Mouse (Mus musculus): ENCODE data around the gene Zfp202. TPM values are rescaled to one million over a fixed set of nuclear protein-coding genes. Genes with fewer than 3 reads are reported as not detected.
"Not testable (repeated sequence)": the region's sequence is repeated elsewhere in the genome, so short reads cannot be mapped to it uniquely, and the experiment has no call there.

Zfp202 gene
- 4.6 and 5.0 TPM in 2 replicates for total RNA-seq (2017)

DNA sequence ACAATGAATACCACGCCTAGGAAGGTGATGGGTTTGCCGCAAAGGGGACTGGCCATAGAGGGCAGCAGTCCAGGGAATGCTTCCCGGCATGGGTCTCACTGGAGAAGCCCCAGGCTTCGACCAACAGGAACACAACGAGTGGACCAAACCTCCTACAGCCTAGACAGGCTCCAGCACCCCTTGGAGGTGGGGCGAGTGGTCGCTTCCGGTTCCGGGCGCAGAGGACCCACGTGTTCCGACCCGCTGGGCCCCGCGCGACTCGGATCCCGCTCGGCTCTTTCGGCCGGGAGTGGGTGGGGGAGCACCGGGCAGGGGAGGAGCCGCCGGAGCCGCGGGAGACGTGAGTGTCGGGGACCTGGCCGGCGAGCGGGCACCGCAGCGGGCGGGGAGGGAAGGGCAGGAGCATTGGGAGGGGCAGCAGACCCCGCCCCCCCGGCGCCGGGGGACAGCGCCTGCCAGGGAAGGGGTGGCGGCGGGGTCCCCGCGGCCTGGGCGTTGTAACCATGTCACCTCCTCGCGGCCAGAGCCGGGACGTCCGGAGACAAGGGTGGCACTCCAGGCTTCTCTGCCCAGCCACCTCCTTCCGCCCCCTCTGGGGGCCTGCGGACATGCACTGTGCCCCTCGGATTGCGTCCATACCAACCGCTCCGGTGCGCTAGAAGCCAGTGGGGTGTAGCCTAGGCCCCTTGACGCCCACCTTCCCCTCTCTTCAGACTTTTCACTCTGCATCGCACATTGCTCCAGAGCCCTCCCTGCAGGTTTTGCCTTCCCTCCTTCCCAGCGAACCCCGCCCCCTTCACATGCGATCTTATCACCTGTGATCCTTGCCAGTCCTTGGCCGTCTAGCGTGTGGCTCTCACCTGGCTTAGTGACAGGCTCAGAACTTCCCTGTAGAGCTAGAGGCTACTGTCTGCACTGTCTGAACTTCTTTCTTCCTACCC lies at the start of gene Zfp202:
Gene Zfp202 (plus strand): TSS at position 219 of the 941 bp plus-strand sequence.
- ATAC-seq (replicated peaks; ENCODE audit: low read depth, poor library complexity, severe bottlenecking) = peak; percentile 86

DNA sequence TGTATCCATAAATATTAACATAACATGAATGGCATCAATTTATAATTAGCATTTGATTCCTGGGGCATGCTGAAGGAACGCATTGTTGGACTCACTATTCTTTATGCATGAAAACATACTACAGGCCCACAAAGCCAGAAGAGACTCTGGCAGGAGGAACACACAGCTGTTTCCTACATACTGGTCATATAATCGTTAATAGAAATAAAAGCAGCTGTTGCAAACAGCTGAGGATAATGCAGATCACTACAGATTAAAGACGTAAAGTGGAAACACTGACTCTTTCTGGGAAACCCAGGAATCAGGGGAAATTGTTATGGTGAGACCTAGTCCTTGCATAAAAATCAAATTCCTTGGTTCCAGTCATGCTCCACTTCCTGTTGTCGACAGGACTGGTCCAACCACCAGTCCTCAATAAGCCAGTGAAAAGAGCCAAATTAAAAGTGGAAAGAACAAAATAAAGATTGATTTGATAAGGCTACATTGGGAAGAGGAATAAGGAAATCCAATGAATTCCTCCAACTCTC lies 36.9 kb upstream of the Zfp202 start:
- no peak for ATAC-seq (replicated peaks; ENCODE audit: low read depth, poor library complexity, severe bottlenecking)

DNA sequence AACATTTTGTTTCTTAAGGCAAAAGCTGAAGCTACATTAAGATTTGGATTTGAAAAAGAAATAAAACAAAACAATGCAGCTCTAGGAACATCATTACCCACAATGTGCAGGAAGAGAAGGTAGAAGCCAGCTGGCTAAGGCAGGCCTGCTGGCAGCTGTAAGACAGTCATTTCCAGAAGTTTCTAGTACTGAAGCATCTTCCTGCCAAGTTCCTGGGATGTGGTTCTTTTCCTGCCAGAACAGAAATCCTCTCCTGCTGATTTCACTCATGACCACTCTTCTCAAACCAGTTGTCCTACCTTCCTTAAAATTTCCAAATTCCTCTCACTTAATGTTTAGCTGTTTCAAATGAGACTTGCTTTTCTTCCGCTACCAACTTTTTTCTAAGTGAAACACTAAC lies 25.7 kb upstream of the Zfp202 start:
- no peak for ATAC-seq (replicated peaks; ENCODE audit: low read depth, poor library complexity, severe bottlenecking)

DNA sequence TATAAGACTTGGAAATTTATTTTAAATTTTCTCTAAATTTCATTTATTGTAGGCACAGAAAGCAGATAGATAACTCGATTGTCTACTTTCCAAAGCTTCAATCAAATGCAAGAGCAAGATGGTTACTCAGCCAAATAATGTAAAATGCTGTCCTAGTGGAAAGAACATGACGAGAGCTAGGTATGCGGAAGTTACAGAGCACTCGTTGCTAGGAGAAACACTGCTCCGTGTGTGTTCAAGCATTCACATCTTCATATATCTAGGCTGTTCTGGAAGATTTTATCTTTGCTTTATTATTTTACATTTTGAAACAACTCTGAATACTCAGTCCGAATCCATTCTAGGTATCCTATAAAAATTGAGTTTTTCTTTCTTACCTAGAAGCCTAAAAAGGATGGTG lies 15.1 kb upstream of the Zfp202 start:
- ATAC-seq (replicated peaks; ENCODE audit: low read depth, poor library complexity, severe bottlenecking) = no peak

DNA sequence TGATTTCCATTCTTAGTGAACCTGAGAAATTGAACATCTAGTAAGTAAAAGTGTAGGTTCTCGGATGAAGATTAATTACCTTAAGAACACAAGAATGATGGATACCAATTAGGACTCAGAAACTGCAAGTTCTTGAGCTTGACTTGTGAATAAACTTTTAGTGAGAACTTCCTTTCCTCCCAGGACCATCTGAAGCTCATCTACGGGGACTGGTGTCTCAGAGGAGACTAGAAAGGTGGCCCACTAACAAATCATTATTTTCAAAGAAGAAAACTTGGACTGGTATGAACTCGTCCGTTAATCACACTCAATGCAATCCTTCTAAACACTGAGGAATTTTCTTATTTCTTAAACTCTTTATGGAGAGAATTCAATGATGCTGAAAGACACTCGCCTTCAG lies 11.5 kb upstream of the Zfp202 start, which contains the start of gene Olfr986:
Gene Olfr986 (plus strand): TSS at position 301 of the 400 bp plus-strand sequence.
- no peak for ATAC-seq (replicated peaks; ENCODE audit: low read depth, poor library complexity, severe bottlenecking)

DNA sequence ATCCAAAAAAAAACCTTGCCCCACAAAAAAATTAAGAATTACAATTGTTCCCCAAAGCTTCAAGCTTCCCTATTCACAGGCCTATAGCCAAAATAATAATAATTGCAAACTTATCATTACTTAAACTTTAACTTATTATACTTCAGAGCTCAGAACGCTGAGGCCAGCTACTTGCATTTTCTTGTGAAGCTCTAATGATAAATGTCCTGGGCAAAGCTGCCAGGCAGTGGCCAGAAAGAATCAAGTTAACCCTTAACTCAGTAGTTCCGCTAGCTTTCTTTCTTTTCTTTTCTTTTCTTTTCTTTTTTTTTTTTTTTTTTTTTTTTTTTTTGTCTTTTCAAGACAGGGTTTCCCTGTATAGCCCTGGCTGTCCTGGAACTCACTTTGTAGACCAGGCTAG lies 7.0 kb upstream of the Zfp202 start:
- ATAC-seq (replicated peaks; ENCODE audit: low read depth, poor library complexity, severe bottlenecking) = not testable (repeated sequence)

DNA sequence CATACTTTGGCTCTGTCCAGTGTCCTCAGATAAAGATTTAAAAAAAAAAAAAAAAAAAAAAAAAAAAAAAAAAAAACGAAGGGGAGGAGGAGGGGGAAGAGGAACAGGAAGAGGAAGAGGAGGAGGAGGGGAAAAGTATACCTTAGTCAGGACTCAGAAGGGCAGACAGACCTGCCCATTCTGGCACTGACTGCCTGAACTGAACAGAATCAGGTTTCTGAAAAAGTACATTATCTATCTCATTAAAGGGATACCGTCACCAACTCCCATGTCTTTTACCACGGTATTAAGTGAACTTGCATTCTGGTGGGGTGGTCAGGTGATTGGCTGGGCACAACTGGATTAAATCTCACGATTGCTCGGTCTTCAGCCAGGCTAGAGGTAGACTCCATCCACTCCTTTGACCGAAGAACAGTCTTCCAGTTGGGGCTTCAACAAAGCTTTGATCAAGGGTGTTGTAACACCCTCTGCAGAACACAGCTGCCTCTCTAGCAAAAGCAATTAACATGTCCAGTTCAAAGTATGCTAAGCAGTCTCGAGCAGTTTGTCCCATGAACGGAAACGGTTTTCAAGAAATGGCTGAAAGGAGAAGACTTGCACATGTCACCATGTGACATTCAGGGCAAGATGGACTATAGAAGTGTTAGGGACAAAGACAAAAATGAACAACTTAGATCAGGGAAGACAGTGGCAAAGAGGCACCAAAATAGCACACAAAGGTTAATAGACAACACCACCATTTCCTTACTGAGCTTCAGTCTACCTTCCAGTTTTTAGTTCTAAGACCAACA lies 835 bp upstream of the Zfp202 start:
- no peak for ATAC-seq (replicated peaks; ENCODE audit: low read depth, poor library complexity, severe bottlenecking)

DNA sequence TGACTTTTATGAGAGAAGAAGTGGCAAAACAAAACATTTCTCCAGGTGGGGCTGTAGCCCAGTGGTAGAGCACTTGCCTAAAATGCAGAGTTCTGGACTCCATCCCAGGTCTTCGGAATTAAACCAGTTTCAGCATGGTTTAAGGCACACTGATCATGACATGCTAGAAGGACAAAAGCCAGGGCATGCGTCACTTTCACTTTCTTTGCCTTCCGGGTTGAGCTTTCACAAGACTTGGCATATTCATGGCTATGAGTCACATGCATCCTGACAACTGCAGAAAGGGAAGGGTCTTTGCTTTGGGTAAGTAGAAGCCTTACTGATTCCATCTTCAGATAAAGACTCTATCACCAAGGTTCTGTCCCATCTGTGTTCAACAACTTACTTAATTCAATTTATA lies 3.9 kb downstream of the Zfp202 start:
- ATAC-seq (replicated peaks; ENCODE audit: low read depth, poor library complexity, severe bottlenecking) = no peak

DNA sequence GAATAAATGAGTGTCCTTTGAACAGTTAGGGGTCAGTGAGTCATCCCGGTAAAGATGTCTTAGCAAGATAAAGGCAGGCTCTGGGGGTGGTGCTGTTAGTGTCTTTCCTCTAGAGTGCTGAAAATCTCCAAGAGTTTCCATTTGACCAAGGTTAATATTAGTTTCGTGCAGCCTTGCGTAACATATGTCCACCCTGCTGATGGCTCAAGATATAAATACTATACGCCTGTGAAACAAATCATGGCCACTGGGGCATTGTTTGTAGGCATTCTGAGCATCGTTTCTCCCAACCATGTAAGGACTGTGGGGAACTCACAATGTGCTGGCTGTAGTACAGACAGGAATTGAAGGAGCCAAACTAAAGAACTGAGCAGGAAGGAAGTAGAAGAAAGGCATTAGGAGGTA lies 14.4 kb downstream of the Zfp202 start:
- ATAC-seq (replicated peaks; ENCODE audit: low read depth, poor library complexity, severe bottlenecking) = no peak

DNA sequence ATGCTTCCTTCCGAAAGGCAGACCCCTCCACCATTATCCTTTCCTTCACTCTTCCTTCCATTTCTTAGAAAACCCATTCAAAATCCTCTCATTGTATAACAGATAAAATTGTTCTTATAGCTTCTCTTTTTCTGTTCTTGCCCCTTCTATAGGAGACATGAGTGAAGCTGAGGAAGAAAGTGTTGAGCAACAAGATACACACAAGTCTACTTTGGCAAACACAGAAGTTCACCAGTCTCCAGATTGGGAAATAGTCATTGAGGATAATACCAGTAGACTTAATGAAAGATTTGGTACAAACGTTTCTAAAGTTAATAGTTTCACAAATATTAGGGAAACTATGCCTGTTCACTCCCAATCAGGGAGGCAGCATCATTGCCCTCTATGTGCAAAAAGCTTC lies 18.6 kb downstream of the Zfp202 start:
- ATAC-seq (replicated peaks; ENCODE audit: low read depth, poor library complexity, severe bottlenecking) = no peak

DNA sequence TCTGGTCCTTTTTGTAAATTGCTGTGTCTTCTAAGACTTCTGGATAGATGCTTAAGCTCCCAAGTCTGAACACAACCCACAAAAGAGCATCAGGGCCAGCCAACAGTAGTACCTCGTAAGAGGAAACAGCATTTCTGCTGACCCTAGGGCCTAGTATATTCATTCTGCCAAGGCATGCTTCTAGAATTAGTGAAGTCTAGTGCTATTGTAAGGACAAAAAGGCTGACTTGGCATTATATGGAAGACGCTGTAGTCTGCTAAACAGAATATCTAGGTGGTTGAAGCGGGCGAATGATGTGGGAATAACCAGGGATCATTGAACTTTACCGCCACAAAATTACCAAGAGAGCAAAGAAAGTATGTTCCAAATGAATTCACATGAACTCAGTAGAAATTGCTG lies 21.9 kb downstream of the Zfp202 start:
- no peak for ATAC-seq (replicated peaks; ENCODE audit: low read depth, poor library complexity, severe bottlenecking)

DNA sequence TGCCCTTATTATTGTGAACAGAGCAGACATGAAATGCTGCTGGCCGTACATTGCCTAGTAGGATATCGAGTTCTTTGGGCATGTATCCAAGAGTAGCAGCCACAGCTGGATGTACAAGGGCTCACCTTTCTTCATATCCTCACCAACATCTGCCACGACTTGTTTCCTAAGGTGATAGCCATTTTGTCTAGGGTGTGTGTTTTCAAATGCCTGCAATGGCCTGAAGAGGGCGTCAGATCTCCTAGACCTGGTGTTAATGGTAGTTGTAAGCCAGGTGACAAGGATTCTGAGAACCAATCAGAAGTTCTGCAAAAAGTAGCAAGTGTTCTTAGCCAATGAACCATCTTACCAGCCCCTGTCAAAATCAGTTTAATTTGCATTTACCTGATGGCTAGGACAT lies 24.5 kb downstream of the Zfp202 start:
- ATAC-seq (replicated peaks; ENCODE audit: low read depth, poor library complexity, severe bottlenecking) = no peak

DNA sequence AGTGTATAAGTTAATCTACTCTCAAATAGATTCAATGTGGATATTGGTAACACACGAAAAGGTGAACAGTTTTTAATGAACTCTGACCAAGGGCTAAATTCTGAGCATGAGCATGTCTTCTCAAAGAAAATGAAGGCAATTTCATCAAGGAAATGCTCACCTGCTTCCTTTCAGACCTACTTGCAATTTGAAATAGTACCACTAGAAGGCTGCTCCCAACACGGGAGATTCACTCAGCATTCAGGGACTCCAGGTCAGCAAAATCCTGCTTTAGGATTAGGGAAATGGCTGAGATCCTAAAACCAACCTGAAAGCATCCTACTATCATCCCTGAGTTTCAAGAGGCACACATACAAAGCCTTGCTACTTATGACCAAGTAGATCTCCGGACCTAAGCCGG lies 32.2 kb downstream of the Zfp202 start:
- no peak for ATAC-seq (replicated peaks; ENCODE audit: low read depth, poor library complexity, severe bottlenecking)

DNA sequence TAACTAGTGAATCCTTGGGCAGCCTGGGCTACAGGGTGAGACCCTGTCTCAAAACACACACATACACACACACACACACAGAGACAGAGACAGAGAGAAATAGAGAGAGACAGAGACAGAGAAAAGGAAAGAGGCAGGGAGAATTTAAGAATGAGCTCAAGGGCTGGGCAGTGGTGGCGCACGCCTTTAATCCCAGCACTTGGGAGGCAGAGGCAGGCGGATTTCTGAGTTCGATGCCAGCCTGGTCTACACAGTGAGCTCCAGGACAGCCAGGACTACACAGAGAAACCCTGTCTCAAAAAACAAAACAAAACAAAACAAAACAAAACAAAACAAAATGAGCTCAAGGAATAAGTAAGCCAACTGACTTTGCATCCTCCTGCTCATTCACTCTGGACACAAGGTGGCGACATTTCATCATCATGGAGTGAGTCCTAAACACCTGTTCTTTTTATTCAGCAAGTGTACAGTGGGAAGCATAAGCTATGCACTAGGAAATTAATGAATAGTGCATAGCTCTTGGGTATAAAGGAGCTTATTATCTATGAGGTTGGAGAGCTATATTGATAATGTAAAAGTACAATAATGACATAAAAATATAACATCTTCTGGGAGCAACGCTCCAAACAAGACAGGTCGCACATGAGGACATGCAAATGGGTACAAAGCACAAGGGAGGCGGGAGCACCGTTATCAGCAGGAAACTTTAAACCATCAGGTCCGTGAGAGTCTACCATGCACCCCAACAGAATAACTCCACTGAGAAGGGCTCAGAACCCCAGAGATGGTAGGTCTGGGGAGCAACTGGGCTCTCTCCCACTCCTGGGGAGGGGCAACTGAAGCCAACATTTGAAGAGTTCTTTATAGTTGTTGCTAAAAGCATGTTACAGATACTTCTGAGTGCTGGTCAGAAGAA lies 36.0 kb downstream of the Zfp202 start:
- peak; percentile 78 for ATAC-seq (replicated peaks; ENCODE audit: low read depth, poor library complexity, severe bottlenecking)

DNA sequence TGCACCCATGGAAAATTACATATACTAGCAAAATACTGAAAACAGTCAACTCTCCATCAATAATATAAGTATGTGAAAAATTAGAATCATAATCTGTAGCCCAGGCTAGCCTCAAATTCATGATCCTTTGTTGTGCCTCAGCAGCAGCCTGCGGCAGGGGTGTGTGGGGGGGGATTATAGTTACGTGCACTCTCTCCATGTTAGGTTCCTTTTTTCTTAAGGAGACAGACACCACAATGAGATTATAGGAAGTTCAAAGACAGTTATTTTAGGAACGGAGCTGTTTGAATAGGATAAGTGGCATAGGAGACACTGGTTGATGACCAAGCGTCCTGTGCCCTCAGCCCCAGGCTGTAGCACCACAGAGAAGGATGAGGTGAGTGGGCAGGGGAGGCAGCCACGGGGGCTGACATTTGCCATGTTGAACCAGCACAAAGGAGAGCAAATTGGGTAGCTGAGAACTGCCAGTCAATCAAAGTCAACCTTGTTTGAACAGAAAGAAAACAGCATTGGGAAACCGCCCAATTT lies 36.8 kb downstream of the Zfp202 start:
- peak; percentile 84 for ATAC-seq (replicated peaks; ENCODE audit: low read depth, poor library complexity, severe bottlenecking)

DNA sequence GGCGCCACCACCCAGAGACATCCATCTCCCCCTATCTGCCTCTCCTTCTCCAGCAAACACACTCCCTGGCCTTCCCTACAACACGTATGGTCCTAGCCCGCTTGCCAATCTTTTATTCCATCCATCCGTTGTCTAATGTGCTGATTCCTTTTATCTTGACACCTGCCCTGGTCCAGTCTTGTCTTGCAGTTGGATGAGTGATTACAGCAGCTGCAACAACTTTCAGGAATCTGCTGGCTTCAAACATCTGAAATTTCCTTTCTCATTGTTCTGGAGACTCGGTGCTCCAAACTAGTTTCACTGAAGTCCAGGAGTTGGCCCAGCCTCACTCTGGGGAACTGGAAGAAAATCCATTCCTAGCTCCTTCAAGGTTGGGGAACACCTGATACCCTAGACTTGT lies 37.4 kb downstream of the Zfp202 start:
- ATAC-seq (replicated peaks; ENCODE audit: low read depth, poor library complexity, severe bottlenecking) = no peak

DNA sequence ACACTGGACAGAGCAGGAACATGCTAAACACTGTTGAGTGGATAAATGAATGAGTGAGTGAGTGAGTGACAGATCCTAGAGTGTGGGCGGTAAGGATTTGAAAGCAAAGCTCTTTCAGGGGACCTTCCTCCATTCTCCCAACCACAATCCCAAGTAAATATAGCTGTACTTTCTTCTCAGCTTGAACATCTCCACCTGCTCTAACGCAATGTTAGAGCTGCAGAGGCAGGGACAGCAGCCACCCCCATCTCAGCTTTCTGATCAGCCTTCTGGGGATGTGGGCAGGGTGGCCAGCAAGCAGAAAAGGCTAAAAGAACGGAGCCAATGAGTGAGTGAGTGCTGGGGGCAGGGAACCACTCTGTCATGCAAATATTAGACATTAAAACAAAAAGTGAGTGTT lies 38.9 kb downstream of the Zfp202 start:
- no peak for ATAC-seq (replicated peaks; ENCODE audit: low read depth, poor library complexity, severe bottlenecking)

DNA sequence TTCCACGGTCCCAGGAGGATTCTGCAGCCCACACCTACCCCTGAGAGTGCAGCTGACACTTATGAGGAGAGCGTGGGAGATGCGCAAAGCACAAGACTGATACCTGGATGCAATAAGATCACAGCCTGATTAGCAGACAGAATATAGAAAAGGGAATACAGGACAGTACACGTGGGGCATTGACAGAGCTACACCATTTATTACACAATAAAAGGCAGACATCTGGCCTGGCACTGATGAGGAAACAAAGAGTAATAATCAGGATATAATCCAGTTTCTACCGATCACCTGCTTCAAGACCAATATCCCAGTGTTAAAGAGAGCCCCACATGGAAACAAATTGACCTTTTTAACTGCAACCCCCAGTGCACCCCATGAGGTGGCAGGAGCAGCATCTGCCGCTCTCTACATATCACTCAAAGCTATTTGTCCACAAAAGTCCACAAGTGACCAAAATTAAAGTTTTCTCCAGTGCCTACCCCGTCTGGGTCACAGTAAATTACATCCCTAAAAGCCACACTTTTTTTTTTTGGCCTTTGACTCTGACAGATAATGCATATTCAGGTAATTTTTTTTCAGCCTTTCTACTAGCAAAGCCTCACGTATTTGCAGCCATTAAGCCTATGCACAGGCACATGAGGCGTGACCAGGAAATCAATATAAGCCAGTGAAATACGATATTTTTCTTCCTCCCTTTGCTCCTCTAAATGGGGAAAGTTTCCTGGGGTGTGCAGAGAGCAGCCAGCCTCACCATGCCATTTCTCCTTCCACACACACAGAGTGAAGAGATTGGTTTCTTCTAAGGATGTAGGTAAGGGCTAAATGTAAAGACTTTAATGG lies 42.3 kb downstream of the Zfp202 start:
- ATAC-seq (replicated peaks; ENCODE audit: low read depth, poor library complexity, severe bottlenecking) = no peak

DNA sequence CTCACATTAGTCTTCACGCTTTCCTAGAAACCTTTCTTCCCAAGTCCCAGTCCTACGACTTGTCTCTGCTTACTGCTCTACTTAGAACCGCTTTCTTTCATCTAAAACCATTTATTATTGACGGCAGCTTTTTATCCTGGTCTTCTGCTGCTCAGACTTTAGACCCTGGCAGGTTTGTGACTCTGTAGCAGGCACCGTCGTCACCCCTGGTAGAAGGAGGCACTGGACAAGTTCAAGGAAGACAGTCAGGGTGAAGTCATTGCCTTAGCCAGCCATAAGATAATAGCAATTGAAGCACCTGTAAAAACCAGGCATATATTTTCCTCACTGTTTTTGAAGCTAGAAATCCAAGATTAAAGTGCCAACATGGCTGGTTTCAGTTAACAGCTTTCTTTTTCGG lies 43.1 kb downstream of the Zfp202 start:
- no peak for ATAC-seq (replicated peaks; ENCODE audit: low read depth, poor library complexity, severe bottlenecking)
